Mouse (Mus musculus) gonadal fat pad, adult 2 months (tissue): ENCODE measurements around the gene Anxa9. TPM values are rescaled to one million over a fixed set of nuclear protein-coding genes. Genes with fewer than 3 reads are reported as not detected.
"Not testable (repeated sequence)": the region's sequence is repeated elsewhere in the genome, so short reads cannot be mapped to it uniquely, and the experiment has no call there.

Source experiments
- DNase-seq: peaks from one replicate; pipeline ENCODE4 v3.0.0-alpha.2; 2012; ENCODE audit warnings: low read depth
- polyA plus RNA-seq: library from polyadenylated mRNA; depleted of rRNA; stranded (reverse); fragments of >200 nt; gene quantifications from 2 replicates; pipeline ENCODE4 v1.2.3, GENCODE M21; 2012; rRNA removed

Anxa9 gene
- 18.1 and 26.0 TPM in 2 replicates for polyA plus RNA-seq

- no peak for DNase-seq
Observed at GRCm38 (mm10) chr3:95307100-95307499, at the start of gene Anxa9. TSS of gene Anxa9 (minus strand) at chr3:95307176.

- not testable (repeated sequence) for DNase-seq
Observed at GRCm38 (mm10) chr3:95355911-95356544, 49.1 kb upstream of the Anxa9 start.

DNA sequence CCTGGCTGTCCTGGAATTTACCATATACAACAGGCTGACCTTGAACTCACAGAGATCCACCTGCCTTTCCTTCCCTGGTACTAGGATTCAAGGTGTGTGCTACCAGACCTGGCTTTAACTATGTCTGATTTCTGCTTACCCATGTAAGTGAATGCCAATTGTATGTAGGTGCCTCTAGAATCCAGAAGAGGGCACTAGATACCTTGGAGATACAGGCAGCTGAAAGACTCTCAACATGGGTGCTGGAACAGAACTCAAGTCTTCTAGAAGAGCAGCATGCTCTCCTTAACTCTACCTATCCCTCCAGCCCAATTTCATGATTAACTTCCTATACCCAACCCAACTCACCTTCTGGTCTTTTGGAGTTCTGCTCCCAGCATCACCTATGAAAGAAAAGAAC, 42.5 kb upstream of the Anxa9 start:
- no peak for DNase-seq

DNA sequence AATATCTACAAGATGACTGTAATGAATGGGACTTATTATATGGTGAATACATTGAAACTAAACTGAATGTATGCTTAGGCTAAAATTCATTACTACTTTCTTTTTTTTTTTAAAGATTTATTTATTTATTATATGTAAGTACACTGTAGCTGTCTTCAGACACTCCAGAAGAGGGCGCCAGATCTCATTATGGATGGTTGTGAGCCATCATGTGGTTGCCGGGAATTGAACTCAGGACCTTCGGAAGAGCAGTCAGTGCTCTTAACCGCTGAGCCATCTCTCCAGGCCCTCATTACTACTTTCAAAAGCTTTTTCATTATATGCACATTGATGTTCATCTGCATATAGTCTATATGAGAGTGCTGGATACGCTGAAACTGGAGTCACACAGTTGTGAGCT, 41.4 kb upstream of the Anxa9 start:
- not testable (repeated sequence) for DNase-seq

DNA sequence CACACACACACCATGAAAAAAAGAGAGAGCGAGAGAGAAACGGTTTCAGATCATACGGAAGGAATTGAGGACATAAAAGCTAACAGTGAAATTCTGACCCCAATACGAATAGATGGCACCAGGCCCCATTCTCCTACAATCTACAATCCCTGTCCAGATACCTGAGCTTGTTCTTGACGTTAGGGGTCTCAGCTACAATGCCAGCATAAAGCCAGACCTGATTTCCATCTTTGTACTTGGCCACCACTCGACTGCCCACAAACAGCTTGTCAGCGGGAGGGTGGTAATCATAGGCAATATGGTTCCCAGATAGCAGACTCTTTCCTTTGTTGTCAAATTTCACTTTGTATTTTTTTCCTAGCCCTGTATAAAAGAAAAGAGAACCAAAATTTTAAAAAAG, 39.5 kb upstream of the Anxa9 start:
- DNase-seq: no peak

DNA sequence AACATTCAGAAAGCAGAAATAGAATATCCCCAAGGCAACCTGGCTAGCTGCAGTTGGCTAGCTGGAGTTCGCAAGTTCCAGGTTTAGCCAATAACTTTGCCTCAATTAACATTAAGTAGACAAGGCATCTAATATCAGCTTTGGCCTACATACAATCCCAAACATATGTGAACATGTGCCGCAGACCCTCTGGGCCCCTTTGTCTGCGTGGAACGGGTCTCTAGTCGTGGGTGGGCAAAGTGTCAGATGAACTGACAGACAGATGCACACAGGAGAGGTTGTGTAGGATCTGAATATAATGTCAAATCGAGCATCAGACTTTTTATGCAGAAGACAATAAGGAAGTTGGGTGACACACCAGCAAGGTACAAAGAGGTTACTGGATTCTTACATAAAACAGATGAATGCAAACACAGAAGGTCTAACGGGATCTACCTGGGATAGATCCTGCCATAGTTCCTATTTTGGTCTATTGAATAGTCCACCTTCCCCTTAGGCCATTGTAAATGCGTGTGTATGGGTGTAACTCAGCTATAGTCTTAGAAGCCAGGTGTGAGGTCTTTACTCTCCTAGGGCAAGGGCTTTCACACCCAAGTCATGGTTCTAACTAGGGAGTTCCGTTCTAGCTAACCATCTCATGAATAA, 36.5 kb upstream of the Anxa9 start:
- DNase-seq: not testable (repeated sequence)

- no peak for DNase-seq
Observed at GRCm38 (mm10) chr3:95338251-95338650, 31.3 kb upstream of the Anxa9 start.

DNA sequence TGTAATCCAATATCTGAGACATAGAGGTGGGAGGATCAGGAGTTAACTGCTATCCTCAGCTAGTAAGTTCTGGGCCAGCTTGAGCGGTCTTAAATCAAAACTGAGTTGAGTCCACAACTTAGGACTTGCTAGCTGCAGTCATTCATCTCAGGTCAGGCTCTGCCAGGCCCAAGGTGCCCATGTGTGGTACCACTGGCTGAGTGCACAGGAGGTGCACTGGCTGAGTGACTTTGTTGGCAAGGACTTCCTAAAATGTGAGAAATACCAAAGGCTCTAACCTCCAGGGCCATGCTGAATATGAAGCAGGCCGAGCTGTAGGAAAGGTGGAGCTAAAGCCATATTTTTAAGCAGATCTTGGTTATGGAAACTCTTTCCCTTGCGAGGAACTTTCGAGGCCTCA, 30.4 kb upstream of the Anxa9 start:
- DNase-seq: no peak

GRCm38 (mm10) chr3:95331528-95331927, 24.6 kb upstream of the Anxa9 start:
- no peak for DNase-seq

GRCm38 (mm10) chr3:95328803-95329404, 21.9 kb upstream of the Anxa9 start:
- peak; percentile 84 for DNase-seq

DNA sequence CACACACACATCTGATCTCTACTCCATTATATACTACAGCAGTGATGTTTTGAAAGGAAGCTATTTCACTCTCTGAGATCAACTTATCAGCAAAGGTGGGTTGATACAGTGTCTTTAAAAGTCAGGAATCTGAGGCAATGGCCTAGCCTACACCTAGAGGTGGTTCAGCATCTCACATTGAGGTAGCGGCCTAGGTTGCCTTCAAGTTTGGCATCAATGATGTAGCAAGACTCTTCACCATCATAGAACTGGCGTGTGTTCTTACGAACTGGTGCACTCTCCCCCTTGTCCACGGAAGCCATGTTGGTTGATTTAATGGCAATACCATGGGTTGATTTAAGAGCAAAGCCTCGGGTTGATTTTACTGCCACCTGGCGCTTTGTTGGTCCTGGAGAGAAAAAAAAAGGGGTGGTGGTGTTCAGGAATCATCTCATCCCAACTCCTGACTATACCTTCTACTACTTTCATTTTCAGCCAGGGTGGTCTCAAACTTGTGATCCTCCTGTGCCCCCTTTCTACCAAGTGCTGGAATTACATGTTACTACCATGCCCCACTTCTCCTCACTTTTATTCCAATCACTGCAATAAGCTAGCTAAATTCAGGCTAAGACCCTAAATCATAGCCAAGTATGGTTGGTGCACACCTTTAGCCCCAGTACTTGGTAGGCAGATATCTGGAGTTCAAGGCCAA, 17.6 kb upstream of the Anxa9 start:
- no peak for DNase-seq

DNA sequence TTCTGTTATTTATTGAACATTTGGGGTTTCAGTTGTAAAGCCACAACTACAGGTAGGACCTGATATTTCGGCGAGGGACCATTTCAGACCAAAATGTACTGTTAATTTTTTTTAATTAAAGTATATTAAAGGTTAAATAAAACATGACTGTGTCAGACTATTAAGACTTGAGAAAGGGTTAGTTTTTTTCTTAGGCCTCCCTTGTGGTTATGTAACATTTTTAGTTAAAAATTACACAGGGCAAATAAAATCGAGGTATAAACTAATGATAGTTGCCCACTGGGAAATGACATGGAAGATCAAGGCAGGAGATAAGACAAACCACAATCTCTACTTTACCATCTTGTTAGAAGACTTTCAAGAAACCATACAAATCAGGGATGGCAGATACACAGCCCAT, 16.5 kb upstream of the Anxa9 start:
- no peak for DNase-seq

DNA sequence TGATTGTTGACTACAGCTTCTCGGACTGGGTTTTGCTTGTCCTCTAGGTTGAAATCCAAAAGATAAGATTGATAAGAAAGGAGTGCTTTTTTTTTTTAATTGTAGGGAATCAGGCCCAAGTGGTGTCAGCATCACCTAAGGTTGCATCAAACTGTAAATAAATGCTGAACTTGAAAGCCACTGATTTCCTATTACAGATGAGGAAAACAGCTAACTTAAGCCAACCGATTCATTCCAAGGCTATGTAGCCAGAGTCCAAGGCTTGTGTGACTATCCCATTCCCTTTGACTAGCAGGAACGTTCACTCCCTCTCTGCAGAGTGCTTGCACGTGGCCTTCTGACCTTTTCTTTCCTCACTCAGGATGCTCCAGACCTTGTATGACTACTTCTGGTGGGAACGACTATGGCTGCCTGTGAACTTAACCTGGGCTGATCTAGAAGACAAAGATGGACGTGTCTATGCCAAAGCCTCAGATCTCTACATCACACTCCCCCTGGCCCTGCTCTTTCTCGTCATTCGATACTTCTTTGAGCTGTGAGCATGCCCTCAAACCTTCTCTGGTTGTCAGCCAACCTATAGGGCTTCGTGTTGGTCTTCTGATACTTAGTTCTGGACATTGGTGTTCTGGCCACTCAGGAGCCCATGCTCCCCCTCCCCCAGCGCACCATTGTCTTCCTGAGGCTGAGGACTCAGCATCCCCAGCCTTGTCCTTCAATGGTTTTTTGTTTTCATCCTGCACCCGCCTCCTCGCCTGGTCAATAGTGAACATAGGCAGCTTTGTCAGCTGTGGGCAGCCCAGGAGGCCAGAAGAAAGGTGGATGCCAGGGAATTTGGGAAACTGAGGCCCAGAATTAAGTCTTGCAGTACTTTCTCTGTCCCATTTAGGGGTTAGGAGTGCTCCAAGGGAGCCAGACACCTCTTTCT, 13.0 kb upstream of the Anxa9 start:
- DNase-seq: no peak

- DNase-seq: no peak
Observed at GRCm38 (mm10) chr3:95319110-95319509, 12.1 kb upstream of the Anxa9 start.

DNA sequence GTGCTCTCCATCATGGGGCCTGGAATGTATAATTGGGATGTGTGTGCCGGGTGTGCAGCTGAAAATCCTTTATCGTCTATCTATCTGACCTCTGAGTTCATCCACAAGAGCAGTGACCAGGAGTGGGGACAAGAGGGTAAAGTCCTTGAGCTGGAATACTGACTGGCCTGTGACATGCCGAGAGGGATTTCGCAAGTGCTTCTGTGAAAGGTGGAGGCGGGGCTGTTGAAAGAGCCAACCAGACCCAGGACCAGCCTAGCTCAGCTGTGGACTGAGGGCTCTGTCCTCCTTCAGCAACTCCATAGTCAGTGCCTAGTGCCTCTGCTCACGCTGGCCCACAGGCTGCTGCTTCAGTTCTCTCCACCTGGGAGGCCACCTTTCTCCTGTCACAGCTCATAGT, 11.6 kb upstream of the Anxa9 start:
- DNase-seq: no peak

DNA sequence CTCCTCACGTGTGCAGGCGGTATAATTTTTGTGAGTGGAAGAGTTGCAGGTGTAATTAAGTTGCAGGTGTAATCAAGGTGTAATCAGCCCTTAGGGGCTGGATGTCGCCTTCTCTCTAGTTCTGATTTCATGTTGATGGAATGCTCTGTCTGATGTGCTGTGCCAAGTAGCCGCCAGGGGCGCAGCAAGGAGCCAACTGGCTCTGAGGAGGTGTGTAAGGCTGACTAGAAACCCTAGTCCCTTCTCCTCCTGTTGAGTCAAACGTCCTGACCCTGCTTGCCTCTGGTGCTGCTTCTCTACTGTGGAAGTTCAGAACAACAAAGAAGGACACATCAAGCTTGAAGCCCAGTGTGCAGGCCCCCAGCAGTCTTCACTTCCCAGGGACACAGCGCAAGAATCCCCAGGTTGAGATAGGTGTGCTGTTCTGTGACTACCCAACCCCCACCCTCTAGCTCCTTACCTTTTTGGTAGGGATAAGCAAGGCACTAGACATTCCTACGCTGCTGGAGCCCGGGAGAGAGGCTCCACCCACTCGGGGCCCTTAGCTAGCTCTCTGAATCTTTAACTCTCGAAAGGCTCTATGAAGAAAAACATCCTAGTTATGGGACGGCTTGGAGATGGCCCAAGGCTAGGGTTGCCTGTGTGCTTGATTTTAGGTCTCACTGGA, 10.6 kb upstream of the Anxa9 start:
- peak; percentile 90 for DNase-seq

DNA sequence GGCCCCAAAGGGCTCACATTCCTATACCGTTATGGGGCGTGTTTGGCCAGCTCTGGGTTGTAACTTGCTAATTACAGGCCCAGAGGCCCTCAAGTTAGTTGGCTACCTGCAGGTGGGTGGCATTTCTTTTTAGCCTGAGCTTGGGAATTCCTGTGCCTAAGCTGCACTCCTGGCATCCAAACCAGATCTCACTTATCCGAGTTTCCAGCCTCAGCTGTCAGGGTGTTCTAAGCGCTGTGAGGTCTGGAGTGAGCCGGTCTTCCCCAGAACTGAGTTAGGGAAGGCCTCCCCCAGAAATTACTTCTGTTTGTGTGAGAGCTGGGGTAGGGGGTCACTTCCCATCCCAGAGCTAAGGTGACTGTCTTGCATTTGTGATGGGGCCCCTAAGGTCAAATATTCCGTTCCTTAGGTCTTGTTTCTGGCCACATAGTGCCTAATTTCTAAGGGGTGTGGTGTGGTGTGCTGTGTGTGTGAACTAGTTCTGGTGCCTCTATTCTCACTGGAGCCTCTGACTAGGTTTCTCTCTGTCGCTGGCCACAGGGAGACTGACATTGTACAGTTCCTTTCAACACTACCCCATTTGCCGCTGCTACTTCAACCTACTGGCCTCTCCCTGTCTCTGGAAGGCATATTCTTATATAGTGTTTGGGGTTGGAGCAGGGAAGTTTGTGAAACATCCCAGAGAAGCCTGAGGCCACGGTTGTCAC, 9.0 kb upstream of the Anxa9 start:
- no peak for DNase-seq

GRCm38 (mm10) chr3:95315094-95315843, 8.3 kb upstream of the Anxa9 start:
- no peak for DNase-seq

- DNase-seq: no peak
Observed at GRCm38 (mm10) chr3:95314486-95315093, 7.6 kb upstream of the Anxa9 start, which contains the start of gene Cers2. TSS of gene Cers2 (plus strand) at chr3:95314791.
